Mouse (Mus musculus): Measurements from ENCODE around the gene Dach1. TPM values are rescaled to one million over a fixed set of nuclear protein-coding genes. Genes with fewer than 3 reads are reported as not detected.

The Dach1 gene
- polyA plus RNA-seq, 1 experiment from 2014 or later: 2.1 TPM

DNA sequence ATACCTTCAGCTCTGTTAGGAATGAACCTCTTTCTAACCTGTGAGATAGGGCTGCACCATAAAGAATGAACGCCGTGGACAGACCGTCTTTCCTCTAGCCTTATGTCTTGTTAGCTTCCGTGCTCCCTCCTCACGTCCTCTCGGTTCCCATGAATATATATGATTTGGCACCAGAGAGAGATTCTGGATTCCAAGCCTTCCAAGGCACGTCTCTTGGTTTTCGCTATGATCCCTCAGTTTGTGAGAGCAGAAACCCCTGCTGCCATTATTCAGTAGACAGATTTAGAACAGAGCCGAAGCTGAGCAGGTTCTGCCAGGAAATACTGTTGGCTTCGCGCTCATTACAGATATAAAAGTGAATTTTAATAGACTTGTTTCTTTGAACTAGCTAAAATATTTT, 356.0 kb downstream of the Dach1 start:
- no peak overlapping the region for H3K4me3 ChIP-seq (ENCODE audit: low read depth, low read length)
- no peaks in the 10 kb centered on the region for H3K9me3 ChIP-seq (ENCODE audit: control insufficient read depth)
- no peak overlapping the region for H3K27ac ChIP-seq (ENCODE audit: low read depth, low read length)
- no peaks in the 10 kb centered on the region for H3K4me1 ChIP-seq (replicated peaks; ENCODE audit: control insufficient read depth, insufficient read depth, low read length)
- no peak for TF ChIP-seq CTCF (IDR thresholded peaks at IDR 0.05; ENCODE audit: low read depth)
- ATAC-seq: no peak
- H3K9ac ChIP-seq (ENCODE audit: low read depth, low read length): no peak overlapping the region
- 78% methylated on average over 11 of the region's 11 CpGs for WGBS
- no peaks in the 10 kb centered on the region for H3K36me3 ChIP-seq (ENCODE audit: control insufficient read depth, insufficient read depth)
- no peak overlapping the region for H3K4me2 ChIP-seq (replicated peaks; ENCODE audit: low read depth)
- H3K27me3 ChIP-seq (replicated peaks; ENCODE audit: control insufficient read depth, insufficient read depth, low read length): no peaks in the 10 kb centered on the region

DNA sequence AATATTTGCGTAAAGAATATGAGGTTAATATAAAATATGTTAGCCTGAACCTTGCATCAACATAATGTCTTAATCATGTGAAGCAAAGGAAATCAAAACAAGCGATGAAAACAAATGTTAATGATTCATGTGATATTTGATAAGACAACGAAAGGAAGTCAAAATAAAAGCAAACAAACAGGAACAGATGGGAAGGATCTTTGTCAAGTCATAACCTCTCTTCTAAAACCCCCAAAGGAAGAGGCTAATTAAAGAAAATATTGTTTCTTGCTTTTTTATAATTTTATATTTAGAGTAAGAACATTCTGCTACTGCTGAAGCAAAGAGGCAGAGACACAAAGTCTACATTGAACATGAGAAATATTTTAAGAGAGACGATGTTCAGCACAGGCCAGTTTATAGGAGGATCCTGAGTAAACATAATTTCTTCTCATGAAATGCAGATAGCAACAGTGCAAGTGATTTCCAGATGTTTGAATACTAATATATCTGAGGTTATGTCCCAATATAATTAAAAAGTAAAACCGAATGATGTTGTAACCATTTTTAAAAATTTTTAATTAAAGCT, 374.1 kb downstream of the Dach1 start:
- Histone ChIP-seq H3K4me3 (ENCODE audit: low read depth, low read length) (no peak overlapping the region), H3K9ac (ENCODE audit: low read depth, low read length) (no peak overlapping the region), H3K27me3 (replicated peaks; ENCODE audit: control insufficient read depth, insufficient read depth, low read length) (no peaks in the 10 kb centered on the region), H3K36me3 (ENCODE audit: control insufficient read depth, insufficient read depth) (no peaks in the 10 kb centered on the region), H3K9me3 (ENCODE audit: control insufficient read depth) (no peaks in the 10 kb centered on the region), H3K4me2 (replicated peaks; ENCODE audit: low read depth) (no peak overlapping the region), H3K4me1 (replicated peaks; ENCODE audit: control insufficient read depth, insufficient read depth, low read length) (no peaks in the 10 kb centered on the region), H3K27ac (ENCODE audit: low read depth, low read length) (no peak overlapping the region)
- TF ChIP-seq CTCF (IDR thresholded peaks at IDR 0.05; ENCODE audit: low read depth): no peak
- WGBS: 71% methylated on average over 5 of the region's 5 CpGs
- ATAC-seq: no peak

DNA sequence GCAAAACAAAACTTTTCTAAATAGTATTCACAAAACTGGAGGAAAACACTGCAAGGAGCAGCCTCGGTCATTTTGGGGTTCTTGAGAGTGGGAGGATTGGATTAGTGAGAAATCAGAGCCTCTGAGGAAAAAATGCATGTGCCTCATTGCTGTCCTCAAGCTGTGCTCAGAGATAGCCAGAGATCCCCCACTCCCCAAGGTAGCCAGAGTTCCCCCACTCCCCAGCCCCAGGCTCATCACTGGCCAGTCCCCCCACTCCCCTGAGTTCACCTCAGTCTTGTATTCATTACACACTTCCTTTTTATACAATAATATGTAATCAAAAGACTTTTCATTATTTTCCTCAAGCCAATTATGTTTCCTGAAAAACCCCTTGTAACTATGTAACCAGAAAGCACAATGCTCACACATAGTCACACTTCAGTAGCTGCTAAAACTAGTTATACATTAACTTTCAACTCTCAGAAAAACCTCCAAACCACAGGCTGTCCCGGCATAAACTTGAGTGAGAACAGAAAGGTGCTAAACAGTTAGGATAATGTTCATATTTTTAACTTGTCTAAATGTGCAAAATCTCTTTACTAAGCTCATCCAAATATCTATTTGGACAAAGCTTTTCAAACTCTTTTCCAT, 395.3 kb downstream of the Dach1 start:
- no peak for ATAC-seq
- H3K27me3 ChIP-seq (replicated peaks; ENCODE audit: control insufficient read depth, insufficient read depth, low read length): no peaks in the 10 kb centered on the region
- no peaks in the 10 kb centered on the region for H3K4me1 ChIP-seq (replicated peaks; ENCODE audit: control insufficient read depth, insufficient read depth, low read length)
- no peak overlapping the region for H3K4me2 ChIP-seq (replicated peaks; ENCODE audit: low read depth)
- 55% methylated on average over 2 of the region's 2 CpGs for WGBS
- H3K9me3 ChIP-seq (ENCODE audit: control insufficient read depth): no peaks in the 10 kb centered on the region
- H3K36me3 ChIP-seq (ENCODE audit: control insufficient read depth, insufficient read depth): no peaks in the 10 kb centered on the region
- no peak overlapping the region for H3K9ac ChIP-seq (ENCODE audit: low read depth, low read length)
- H3K4me3 ChIP-seq (ENCODE audit: low read depth, low read length): no peak overlapping the region
- no peak overlapping the region for H3K27ac ChIP-seq (ENCODE audit: low read depth, low read length)
- no peak for TF ChIP-seq CTCF (IDR thresholded peaks at IDR 0.05; ENCODE audit: low read depth)

DNA sequence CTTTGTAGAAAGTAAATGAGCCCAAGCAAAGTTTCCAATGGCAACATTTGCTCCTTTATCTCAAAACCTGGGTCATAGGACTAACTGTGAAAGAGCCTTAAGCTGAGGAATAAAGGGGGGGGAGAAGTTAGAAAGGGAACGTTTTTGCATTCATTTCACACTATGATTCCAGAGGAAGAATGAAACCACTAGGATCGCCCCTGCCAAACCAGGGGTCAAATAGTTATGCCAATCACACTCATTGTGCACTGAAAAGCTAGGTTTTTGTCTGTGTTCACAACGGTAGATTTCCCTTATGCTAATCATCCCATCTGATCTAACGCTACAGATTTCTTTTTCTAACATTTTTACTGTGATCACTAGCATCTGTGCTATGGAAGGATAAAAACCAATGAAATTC, 415.2 kb downstream of the Dach1 start:
- no peaks in the 10 kb centered on the region for H3K27me3 ChIP-seq (replicated peaks; ENCODE audit: control insufficient read depth, insufficient read depth, low read length)
- H3K4me1 ChIP-seq (replicated peaks; ENCODE audit: control insufficient read depth, insufficient read depth, low read length): no peaks in the 10 kb centered on the region
- H3K9me3 ChIP-seq (ENCODE audit: control insufficient read depth): no peaks in the 10 kb centered on the region
- no peak overlapping the region for H3K4me3 ChIP-seq (ENCODE audit: low read depth, low read length)
- no peak for TF ChIP-seq CTCF (IDR thresholded peaks at IDR 0.05; ENCODE audit: low read depth)
- ATAC-seq: no peak
- H3K36me3 ChIP-seq (ENCODE audit: control insufficient read depth, insufficient read depth): no peaks in the 10 kb centered on the region
- H3K9ac ChIP-seq (ENCODE audit: low read depth, low read length): no peak overlapping the region
- 79% methylated on average over 4 of the region's 4 CpGs for WGBS
- no peak overlapping the region for H3K4me2 ChIP-seq (replicated peaks; ENCODE audit: low read depth)
- no peak overlapping the region for H3K27ac ChIP-seq (ENCODE audit: low read depth, low read length)

DNA sequence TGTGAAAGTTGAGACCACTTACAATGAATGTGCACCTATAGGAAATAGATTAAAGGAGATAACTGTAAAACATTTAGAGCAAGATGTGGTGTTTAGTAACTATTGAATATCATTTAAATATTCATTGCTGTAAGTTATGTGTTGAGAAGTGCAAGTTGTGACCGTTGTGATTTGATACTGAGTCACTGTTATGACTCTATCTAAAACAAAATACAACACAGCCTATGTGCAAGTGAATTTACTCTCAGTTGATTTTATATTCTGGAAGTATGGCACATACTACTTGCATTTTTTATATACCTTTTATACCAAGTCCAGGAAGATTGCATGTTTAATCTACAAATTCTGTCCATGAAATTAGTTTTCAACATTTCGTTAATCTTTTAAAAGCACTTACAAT, 415.6 kb downstream of the Dach1 start:
- H3K4me2 ChIP-seq (replicated peaks; ENCODE audit: low read depth): no peak overlapping the region
- no peak overlapping the region for H3K9ac ChIP-seq (ENCODE audit: low read depth, low read length)
- H3K4me3 ChIP-seq (ENCODE audit: low read depth, low read length): no peak overlapping the region
- WGBS: 92% methylated on average over 2 of the region's 2 CpGs
- no peaks in the 10 kb centered on the region for H3K36me3 ChIP-seq (ENCODE audit: control insufficient read depth, insufficient read depth)
- no peak for ATAC-seq
- H3K9me3 ChIP-seq (ENCODE audit: control insufficient read depth): no peaks in the 10 kb centered on the region
- no peaks in the 10 kb centered on the region for H3K27me3 ChIP-seq (replicated peaks; ENCODE audit: control insufficient read depth, insufficient read depth, low read length)
- TF ChIP-seq CTCF (IDR thresholded peaks at IDR 0.05; ENCODE audit: low read depth): no peak
- no peak overlapping the region for H3K27ac ChIP-seq (ENCODE audit: low read depth, low read length)
- H3K4me1 ChIP-seq (replicated peaks; ENCODE audit: control insufficient read depth, insufficient read depth, low read length): no peaks in the 10 kb centered on the region

DNA sequence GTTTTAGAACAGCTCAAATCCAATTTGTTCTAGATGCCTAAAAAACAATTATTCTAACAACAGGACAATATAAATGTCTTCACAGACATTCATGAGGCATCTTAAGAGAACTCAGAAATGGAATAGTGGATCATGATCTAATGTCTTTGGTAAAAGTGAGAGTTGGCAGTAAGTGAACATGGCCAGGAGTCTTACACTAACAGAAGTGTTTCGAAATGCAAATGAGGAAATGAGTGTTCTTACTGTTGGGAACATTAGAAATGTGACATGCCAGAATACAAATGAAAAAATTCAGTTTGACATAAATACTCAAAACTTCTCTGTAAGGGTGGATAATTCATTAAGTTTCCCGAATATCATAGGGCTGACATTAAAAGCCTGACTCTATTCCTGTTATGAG, 426.3 kb downstream of the Dach1 start:
- no peak overlapping the region for H3K4me3 ChIP-seq (ENCODE audit: low read depth, low read length)
- ATAC-seq: no peak
- no peak overlapping the region for H3K4me2 ChIP-seq (replicated peaks; ENCODE audit: low read depth)
- H3K36me3 ChIP-seq (ENCODE audit: control insufficient read depth, insufficient read depth): no peaks in the 10 kb centered on the region
- no peak overlapping the region for H3K9ac ChIP-seq (ENCODE audit: low read depth, low read length)
- no peaks in the 10 kb centered on the region for H3K9me3 ChIP-seq (ENCODE audit: control insufficient read depth)
- no peaks in the 10 kb centered on the region for H3K4me1 ChIP-seq (replicated peaks; ENCODE audit: control insufficient read depth, insufficient read depth, low read length)
- no peak overlapping the region for H3K27ac ChIP-seq (ENCODE audit: low read depth, low read length)
- no peaks in the 10 kb centered on the region for H3K27me3 ChIP-seq (replicated peaks; ENCODE audit: control insufficient read depth, insufficient read depth, low read length)
- 83% methylated on average over 2 of the region's 2 CpGs for WGBS
- TF ChIP-seq CTCF (IDR thresholded peaks at IDR 0.05; ENCODE audit: low read depth): no peak
